Mouse (Mus musculus): ENCODE data around the gene Lrit2.

- no peak for TF ChIP-seq CTCF (IDR thresholded peaks at IDR 0.05; ENCODE audit: low read depth)
- no peak for TF ChIP-seq EP300 (IDR thresholded peaks at IDR 0.05; ENCODE audit: low read depth)
Measured at GRCm38 (mm10) chr14:37027951-37028350, 39.8 kb upstream of the Lrit2 start.

Measured in liver, postnatal 0 days (tissue).